Mouse (Mus musculus) gastrocnemius, postnatal 4 days (tissue): ENCODE data around the gene Rfc4. TPM values are rescaled to one million over a fixed set of nuclear protein-coding genes. Genes with fewer than 3 reads are reported as not detected.
A peak's percentile ranks its signal among the peaks of the same experiment; 100 is the strongest.

Experiments used
- DNase-seq, 2 experiments: peaks; one replicate each; pipeline ENCODE4 v3.0.0; 2021 to 2022; ENCODE audit warnings: low spot score in 2 of 2, mixed read lengths in 2 of 2
- long read RNA-seq, 2 experiments: library from polyadenylated mRNA; stranded (forward); transcript quantifications; one replicate each; pipeline ENCODE4 v2.0.0; 2021
- total RNA-seq, 2 experiments: library from RNA; stranded (reverse); gene quantifications; 2 replicates each; pipeline ENCODE4 v1.2.3; 2021

Gene Rfc4
- total RNA-seq, result 10 to 100 TPM; 16.2 to 16.4 TPM
- long read RNA-seq, experiment 1, transcript Rfc4-201 (11 exons, 1,228 nt), result major isoform, 23 of 31 reads
- long read RNA-seq, experiment 1, partial matches to known transcripts, result 1 of 31 reads
- long read RNA-seq, experiment 1, other reads (novel, unspliced or antisense), result 7 of 31 reads
- long read RNA-seq, experiment 2, transcript Rfc4-201 (11 exons, 1,228 nt), result major isoform, 23 of 29 reads
- long read RNA-seq, experiment 2, partial matches to known transcripts, result 1 of 29 reads
- long read RNA-seq, experiment 2, other reads (novel, unspliced or antisense), result 5 of 29 reads

GRCm38 (mm10) chr16:23127673-23128375 is at the start of gene Rfc4:
TSS of gene Rfc4 (minus strand) at chr16:23127737.
- peak; percentile 87 to 92 for DNase-seq

GRCm38 (mm10) chr16:23175956-23176355 is 48.4 kb upstream of the Rfc4 start:
- no peak for DNase-seq

GRCm38 (mm10) chr16:23174855-23175254 is 47.3 kb upstream of the Rfc4 start:
- DNase-seq, result no peak

- DNase-seq, result no peak
Observed at GRCm38 (mm10) chr16:23173904-23174303, 46.4 kb upstream of the Rfc4 start.

GRCm38 (mm10) chr16:23170813-23171212 is 43.3 kb upstream of the Rfc4 start:
- DNase-seq, result no peak

GRCm38 (mm10) chr16:23167079-23167478 is 39.5 kb upstream of the Rfc4 start:
- DNase-seq, result no peak

GRCm38 (mm10) chr16:23166646-23167045 is 39.1 kb upstream of the Rfc4 start:
- DNase-seq, result no peak

GRCm38 (mm10) chr16:23165441-23165840 is 37.9 kb upstream of the Rfc4 start:
- DNase-seq, result no peak

GRCm38 (mm10) chr16:23164443-23164842 is 36.9 kb upstream of the Rfc4 start:
- DNase-seq, result no peak

- no peak for DNase-seq
Observed at GRCm38 (mm10) chr16:23162116-23162515, 34.6 kb upstream of the Rfc4 start.

- no peak for DNase-seq
Observed at GRCm38 (mm10) chr16:23159749-23160148, 32.2 kb upstream of the Rfc4 start.

GRCm38 (mm10) chr16:23158957-23159356 is 31.4 kb upstream of the Rfc4 start:
- no peak for DNase-seq

GRCm38 (mm10) chr16:23158292-23158691 is 30.8 kb upstream of the Rfc4 start:
- no peak for DNase-seq

GRCm38 (mm10) chr16:23157013-23157412 is 29.5 kb upstream of the Rfc4 start:
- no peak for DNase-seq

- DNase-seq, result no peak
Observed at GRCm38 (mm10) chr16:23154261-23154660, 26.7 kb upstream of the Rfc4 start.

GRCm38 (mm10) chr16:23151423-23151822 is 23.9 kb upstream of the Rfc4 start:
- DNase-seq, result no peak

GRCm38 (mm10) chr16:23149396-23149795 is 21.9 kb upstream of the Rfc4 start:
- DNase-seq, result no peak

GRCm38 (mm10) chr16:23148936-23149335 is 21.4 kb upstream of the Rfc4 start:
- no peak for DNase-seq

- DNase-seq, result no peak
Observed at GRCm38 (mm10) chr16:23146280-23146679, 18.7 kb upstream of the Rfc4 start, which contains the start of gene Adipoq. TSS of gene Adipoq (plus strand) at chr16:23146536.

GRCm38 (mm10) chr16:23145211-23145610 is 17.7 kb upstream of the Rfc4 start:
- no peak for DNase-seq

- no peak for DNase-seq
Observed at GRCm38 (mm10) chr16:23144326-23144725, 16.8 kb upstream of the Rfc4 start.

- no peak for DNase-seq
Observed at GRCm38 (mm10) chr16:23140911-23141310, 13.4 kb upstream of the Rfc4 start.
